Mouse (Mus musculus): ENCODE results near the gene Grid2ip.

The Grid2ip gene

GRCm38 (mm10) chr5:143421484-143421883, 64.3 kb downstream of the Grid2ip start:
- no peak for DNase-seq

GRCm38 (mm10) chr5:143422990-143423389, 65.9 kb downstream of the Grid2ip start:
- DNase-seq, result no peak

- peak; percentile 36 to 45 for DNase-seq
Observed at GRCm38 (mm10) chr5:143423899-143424519, 66.9 kb downstream of the Grid2ip start.

GRCm38 (mm10) chr5:143434421-143434820, 77.3 kb downstream of the Grid2ip start:
- DNase-seq, result peak; percentile 64 to 72

GRCm38 (mm10) chr5:143441298-143441697, 84.2 kb downstream of the Grid2ip start:
- DNase-seq, result no peak

GRCm38 (mm10) chr5:143441753-143442152, 84.6 kb downstream of the Grid2ip start:
- no peak for DNase-seq
